Mouse (Mus musculus): ENCODE measurements around the gene Slc1a6.
"Not testable (repeated sequence)": the region's sequence is repeated elsewhere in the genome, so short reads cannot be mapped to it uniquely, and the experiment has no call there.

Slc1a6 gene

DNA sequence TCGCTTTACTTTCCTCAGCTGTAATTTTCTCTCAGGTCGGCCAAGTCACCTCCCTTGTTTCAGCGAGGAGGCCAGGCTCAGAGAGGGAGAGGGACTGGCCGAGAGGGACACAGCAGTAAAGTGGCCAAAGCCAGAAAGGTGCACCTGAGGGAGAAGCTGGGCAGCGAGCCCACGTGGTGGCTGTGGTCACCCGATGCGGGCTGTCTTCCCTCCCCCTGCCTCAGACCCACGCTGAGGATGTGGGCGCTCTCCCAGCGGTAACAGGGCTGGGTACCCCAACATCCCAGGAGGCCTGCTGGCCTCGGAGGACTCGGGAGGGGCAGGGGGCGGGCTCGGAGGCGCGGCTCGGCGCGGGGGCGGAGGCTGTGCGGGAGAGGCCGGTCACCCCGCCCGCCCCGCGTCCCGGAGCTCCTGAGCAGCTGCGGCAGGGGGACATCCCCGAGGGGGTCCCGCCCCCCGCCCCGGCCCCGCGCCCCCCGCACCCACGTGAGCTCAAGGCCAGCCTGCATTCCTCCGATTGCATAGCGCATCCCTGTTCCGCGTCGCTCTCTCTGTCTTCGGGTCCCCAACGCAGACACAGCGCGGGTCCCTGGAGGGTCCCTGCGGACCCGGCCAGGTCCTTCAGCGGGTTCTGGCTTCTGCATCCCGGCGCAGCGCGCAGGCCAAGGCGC lies at the start of gene Slc1a6:
Gene Slc1a6, plus strand, starts transcription at position 516 of the 671 bp plus-strand sequence.
- peak; percentile 3 to 5 for DNase-seq

DNA sequence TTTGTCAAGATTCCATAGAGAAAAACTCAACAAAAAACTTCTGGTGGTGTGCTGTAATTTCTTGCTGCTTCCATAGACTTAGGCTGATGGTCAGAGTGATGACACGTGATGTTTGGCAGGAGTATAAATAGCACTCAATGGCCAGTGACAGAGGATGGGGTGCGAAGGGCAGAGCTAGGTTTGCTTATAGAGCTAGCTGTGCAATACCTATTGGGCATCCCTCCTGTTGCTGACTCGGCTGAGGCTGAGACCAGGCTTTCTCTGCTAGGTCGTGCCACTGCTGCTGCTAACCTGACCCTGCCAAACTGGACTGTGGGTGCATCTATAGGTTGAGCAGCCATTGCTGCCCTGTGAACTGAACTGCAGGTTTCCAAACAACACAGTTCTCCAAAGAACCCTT lies 40.5 kb upstream of the Slc1a6 start:
- DNase-seq: no peak

- DNase-seq: no peak
Observed at GRCm38 (mm10) chr10:78743721-78744120, 36.6 kb upstream of the Slc1a6 start.

GRCm38 (mm10) chr10:78745453-78746232 lies 34.7 kb upstream of the Slc1a6 start:
- no peak for DNase-seq

GRCm38 (mm10) chr10:78747035-78747721 lies 33.1 kb upstream of the Slc1a6 start:
- peak; percentile 6 to 7 for DNase-seq

DNA sequence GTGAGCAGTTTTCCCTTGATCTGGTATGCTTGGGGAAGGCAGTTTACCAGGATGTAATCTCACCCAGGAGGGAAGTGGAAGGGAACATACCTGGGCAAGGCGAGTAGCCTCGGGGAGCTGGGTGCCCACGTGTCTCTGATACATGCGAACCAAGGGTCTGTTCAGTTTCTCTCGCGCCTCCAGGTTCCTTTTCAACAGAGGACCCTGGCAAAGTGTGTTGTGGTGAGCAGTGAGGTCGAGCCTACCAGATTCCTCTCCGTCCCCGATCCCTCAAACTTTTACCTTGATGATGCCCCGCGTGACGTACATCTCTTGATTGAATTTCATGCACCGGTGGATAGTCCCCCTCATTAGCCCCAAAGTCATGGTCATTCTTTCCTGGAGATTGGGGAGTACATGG lies 32.1 kb upstream of the Slc1a6 start:
- DNase-seq: no peak

GRCm38 (mm10) chr10:78748946-78749345 lies 31.4 kb upstream of the Slc1a6 start:
- DNase-seq: no peak

GRCm38 (mm10) chr10:78752452-78753191 lies 27.7 kb upstream of the Slc1a6 start, which contains the start of gene Ccdc105:
Gene Ccdc105 (minus strand): TSS chr10:78753065.
- peak in 1 of 2 experiments; percentile 2 for DNase-seq

GRCm38 (mm10) chr10:78756021-78756420 lies 24.3 kb upstream of the Slc1a6 start:
- DNase-seq: peak in 1 of 2 experiments; percentile 36

GRCm38 (mm10) chr10:78765570-78765969 lies 14.7 kb upstream of the Slc1a6 start:
- DNase-seq: no peak

DNA sequence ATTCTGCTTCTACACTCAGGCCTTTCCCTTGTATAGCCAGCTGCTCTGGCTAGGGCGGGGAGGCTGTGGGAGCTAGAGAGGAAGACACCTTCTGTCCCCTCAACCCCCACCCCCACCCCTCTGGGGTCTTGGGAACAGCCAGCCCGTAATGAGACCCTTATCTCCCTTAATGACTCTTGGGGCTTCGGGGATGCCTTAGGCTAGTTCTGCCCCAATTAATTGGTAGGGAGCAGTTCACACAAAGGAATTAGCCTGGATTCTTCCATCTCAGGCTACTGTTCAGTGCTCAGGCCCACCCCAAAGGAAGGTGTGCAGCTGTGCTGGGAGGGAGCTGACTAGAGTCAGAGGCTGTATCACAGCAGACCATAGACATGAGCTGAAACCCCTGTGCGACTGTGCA lies 4.5 kb upstream of the Slc1a6 start:
- DNase-seq: no peak

DNA sequence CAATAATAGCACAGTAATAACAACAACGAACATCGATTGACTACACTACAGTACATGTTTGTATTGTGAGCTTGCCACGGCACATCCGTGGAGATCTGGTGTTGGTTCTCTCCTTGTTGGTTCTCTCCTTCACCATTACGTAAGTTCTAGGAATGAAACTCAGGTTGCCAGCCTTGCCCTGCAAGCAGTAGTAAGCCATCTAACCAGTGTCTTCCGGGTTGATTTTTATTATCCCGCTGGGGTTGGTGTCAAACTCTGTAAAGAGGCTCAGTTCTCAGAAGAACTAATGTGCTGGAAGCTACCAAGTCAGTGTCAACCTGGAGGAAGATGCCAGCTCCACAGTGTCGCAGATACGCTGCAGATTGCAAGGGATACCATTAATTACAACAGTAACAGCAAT lies 769 bp upstream of the Slc1a6 start:
- no peak for DNase-seq

DNA sequence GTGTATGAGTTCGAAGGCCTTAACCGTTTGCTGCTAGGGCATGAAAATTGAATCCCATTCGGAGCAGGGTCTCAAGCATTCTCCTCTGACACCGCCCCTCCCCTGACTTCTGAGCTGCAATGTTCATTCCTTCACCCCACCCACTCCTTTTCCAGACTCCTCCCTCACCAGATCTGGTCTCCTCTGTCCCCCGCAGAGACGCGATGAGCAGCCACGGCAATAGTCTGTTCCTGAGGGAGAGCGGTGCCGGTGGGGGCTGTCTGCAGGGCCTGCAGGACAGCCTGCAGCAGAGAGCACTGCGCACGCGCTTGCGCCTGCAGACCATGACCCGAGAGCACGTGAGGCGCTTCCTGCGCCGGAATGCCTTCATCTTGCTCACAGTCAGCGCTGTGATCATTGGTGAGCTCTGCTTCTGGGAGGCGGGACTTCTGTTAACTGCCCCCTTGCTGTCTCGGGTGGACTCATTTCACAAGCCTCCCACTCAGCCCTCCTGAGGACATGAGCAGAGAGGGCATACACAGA lies 7.3 kb downstream of the Slc1a6 start:
- peak; percentile 48 to 51 for DNase-seq

- no peak for DNase-seq
Observed at GRCm38 (mm10) chr10:78790561-78790960, 10.3 kb downstream of the Slc1a6 start.

DNA sequence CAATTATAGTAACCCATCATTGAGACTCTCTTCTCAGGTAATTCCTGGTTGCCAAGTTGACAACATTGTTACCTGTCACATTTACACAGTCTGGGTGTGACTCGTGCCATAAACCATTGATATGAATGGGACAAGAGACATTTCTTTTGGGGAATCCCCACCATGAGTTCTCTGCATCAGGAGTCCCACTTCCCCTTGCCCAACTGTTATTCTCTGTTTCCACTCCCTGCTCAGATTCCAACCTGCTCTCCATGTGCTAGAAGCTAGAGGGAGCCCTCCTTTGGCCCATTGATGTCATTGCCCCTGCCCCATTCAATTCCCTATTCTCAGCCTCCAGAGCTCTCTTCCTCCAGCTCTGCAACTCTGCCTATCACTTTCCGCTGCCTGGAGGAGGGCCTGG lies 21.2 kb downstream of the Slc1a6 start:
- DNase-seq: no peak

DNA sequence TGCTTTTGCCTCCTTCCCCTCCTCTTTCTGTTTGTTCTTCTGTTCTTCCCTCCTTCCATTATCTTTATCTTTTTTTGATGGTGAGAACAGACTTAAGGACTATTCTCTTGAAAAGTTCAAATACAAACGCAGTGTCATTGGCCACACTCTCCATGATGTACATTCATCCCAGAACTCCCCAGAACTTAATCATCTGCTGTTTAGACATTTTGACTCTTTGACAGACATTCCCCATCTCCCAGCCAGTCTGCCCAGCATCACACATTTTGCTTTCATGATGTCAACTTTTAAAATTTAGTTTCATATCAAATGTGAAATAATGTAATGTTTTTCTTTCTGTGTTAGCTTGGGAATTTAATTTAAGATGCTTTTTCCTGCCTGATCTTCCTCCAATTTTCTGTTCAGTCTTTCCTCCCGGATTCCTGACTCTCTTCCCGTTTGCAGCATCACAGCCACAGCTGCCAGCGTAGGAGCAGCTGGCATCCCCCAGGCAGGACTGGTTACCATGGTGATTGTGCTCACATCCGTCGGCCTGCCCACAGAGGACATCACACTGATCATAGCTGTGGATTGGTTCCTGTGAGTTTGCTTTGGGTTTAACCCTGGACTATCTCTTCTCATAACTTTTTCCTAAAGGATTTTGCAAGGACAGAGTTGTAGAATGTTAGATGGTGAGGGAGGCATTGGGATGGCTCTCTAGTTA lies 32.2 kb downstream of the Slc1a6 start:
- DNase-seq: no peak

DNA sequence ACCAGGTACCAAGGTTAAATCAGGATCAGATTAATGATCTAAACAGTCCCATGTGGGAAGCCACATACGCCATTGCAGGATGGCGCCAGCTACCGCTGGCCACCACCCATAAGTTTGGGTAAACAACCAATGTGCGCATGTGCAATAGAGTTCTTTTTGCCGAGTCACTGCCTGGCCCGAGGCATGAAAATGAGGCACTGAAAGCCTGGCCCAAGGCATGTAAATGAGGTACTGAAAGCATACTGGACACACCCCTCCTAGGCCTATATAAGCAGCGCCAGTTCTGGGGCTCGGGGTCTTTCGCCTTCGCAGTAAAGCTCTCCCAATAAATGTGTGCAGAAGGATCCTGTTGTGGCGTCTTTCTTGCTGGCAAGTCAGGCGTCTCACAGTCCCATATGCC lies 60.2 kb downstream of the Slc1a6 start:
- DNase-seq: not testable (repeated sequence)

DNA sequence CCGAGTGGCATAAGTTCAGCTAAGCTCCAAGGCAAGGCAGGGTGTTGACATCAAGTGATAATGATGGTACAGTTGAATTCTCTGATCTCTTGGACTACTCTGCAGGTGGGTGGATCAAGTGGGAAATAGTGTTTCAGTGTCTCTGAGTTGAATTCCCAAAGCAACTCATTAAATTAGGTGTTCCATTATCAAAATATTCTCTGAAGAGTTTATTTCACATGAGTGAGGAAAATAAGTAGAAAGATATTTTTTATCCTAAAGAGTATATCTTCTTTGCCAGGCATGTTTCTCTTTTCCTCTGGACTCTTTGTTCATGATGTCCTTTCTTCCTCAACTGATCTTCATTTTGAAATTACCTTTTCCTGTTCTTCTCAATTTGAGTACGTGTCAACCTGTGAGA lies 71.8 kb downstream of the Slc1a6 start, which contains the start of gene Olfr1356:
Gene Olfr1356, minus strand, starts transcription at position 101 of the 400 bp plus-strand sequence.
- DNase-seq: no peak
